Mouse (Mus musculus) limb, embryonic 11.5 days (tissue): Measurements from ENCODE around the gene Zfand2b. TPM values are rescaled to one million over a fixed set of nuclear protein-coding genes. Genes with fewer than 3 reads are reported as not detected.

ENCODE experiments used
- ATAC-seq: fragments of 200-750 bp; cut with Nextera tagmentation; 2 replicates; pipeline ENCODE4 v1.8.0; 2017; ENCODE audit warnings: low read depth; ENCODE audit not compliant: insufficient number of reproducible peaks, low FRiP score, low TSS enrichment
- DNase-seq: peaks from one replicate; pipeline ENCODE4 v3.0.0-alpha.2; 2015; ENCODE audit warnings: low spot score
- H3K27ac ChIP-seq: fragments of 300-500 bp; sonication (generic); replicated peaks from 2 replicates; pipeline ENCODE4 v1.5.1; 2014; ENCODE audit warnings: low read depth, mild to moderate bottlenecking, low read length
- H3K27me3 ChIP-seq: fragments of 300-500 bp; sonication (generic); 2 replicates; pipeline ENCODE4 v1.6.1; 2014; ENCODE audit warnings: mild to moderate bottlenecking, low read length, mixed read lengths; ENCODE audit not compliant: control insufficient read depth, insufficient read depth
- H3K36me3 ChIP-seq: fragments of 300-500 bp; sonication (generic); 2 replicates; pipeline ENCODE4 v1.6.1; 2014; ENCODE audit warnings: mild to moderate bottlenecking, low read length, moderate library complexity, mixed read lengths; ENCODE audit not compliant: control insufficient read depth, insufficient read depth
- H3K4me1 ChIP-seq: fragments of 300-500 bp; sonication (generic); 2 replicates; pipeline ENCODE4 v1.6.1; 2014; ENCODE audit warnings: low read length, mixed read lengths; ENCODE audit not compliant: control insufficient read depth, insufficient read depth
- H3K4me2 ChIP-seq: fragments of 300-500 bp; sonication (generic); 2 replicates; pipeline ENCODE4 v1.6.1; 2014; ENCODE audit warnings: low read depth, mild to moderate bottlenecking, moderate library complexity; ENCODE audit not compliant: severe bottlenecking
- H3K4me3 ChIP-seq: fragments of 300-500 bp; sonication (generic); 2 replicates; pipeline ENCODE4 v1.5.1; 2014; ENCODE audit warnings: low read depth, low read length
- H3K9ac ChIP-seq: fragments of 300-500 bp; sonication (generic); 2 replicates; pipeline ENCODE4 v1.6.1; 2014; ENCODE audit warnings: mild to moderate bottlenecking, low read length
- H3K9me3 ChIP-seq: fragments of 300-500 bp; sonication (generic); 2 replicates; pipeline ENCODE4 v1.6.1; 2016; ENCODE audit warnings: low read length; ENCODE audit not compliant: control insufficient read depth
- WGBS: fragments of 180-500 bp; shearing (Covaris S2); extraction: QIAGEN DNeasy Blood & Tissue Kit; methylation state at CpG from one replicate; pipeline ENCODE4 v1.1.7; 2014; 5-methylcytosine and 5-hydroxymethylcytosine counted together
- polyA plus RNA-seq: library from polyadenylated mRNA; unstranded; fragments of >200 nt; fragmentation: Nextera tagmentation; extraction: Ambion mirVana; gene quantifications from 2 replicates; pipeline ENCODE4 v1.2.1, GENCODE M21; 2014

Gene Zfand2b
- polyA plus RNA-seq, 1 experiment from 2014 or later, result 31.3 TPM

DNA sequence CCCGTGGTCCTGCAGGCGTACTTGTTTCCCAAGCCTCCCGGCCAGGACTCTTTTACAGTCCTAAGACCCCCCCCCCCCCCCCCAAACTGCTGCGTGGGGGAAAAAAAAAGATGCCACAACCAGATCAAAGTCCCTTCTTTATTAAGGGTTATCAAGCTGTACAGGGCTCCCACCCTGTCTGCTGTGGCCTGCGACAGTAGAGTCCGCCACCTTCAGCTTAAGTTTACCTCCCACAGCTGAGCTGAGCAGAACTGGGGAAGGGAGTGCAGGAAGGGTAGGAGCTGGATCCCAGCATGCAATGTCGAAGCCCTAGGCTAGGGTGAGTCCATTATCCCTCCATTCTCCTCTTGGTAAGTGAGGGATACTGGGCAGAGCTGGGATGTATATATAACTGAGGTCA, 12.3 kb downstream of the Zfand2b start:
- ATAC-seq (no peak), DNase-seq (no peak)
- H3K9ac ChIP-seq, result no peak overlapping the region; the same call in 1 of the 2 replicates
- 31% methylated on average over 7 of the region's 7 CpGs for WGBS
- peak overlapping the region; percentile 67 for H3K4me3 ChIP-seq
- peak overlapping the region; percentile 99 for H3K4me2 ChIP-seq
- H3K27ac ChIP-seq, result no peak overlapping the region
- no peaks in the 10 kb centered on the region for H3K9me3 ChIP-seq
- H3K27me3 ChIP-seq, result no peaks in the 10 kb centered on the region
- H3K4me1 ChIP-seq, result peaks cover 7% of the 10 kb centered on the region
- peaks cover 8% of the 10 kb centered on the region for H3K36me3 ChIP-seq

DNA sequence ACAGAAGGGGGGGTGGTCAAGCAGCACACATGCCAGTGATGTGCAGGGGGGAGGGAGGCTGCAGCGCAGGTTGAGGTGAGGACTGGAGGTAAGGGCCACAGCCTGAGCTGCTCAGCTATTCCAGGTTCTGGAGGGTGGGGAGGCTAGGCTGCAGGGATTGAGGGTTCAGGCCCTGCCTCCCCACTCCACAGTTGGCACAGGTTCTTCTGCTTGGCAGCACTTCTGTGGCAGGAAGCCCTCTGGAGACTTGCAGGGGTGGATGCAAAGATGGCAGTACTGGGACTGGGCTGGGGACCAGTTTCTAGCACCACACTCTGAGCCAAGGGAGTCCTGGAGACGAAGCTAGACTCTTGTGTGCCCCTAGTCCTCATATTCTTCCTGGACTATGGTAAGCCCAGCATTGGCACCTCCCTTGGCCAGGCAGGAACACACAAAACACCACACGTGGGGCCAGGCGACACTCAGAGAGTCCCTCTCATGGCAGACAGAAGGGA, 13.0 kb downstream of the Zfand2b start:
- H3K4me1 ChIP-seq, result peaks cover 7% of the 10 kb centered on the region
- H3K36me3 ChIP-seq, result peaks cover 14% of the 10 kb centered on the region
- H3K27ac ChIP-seq, result no peak overlapping the region
- no peaks in the 10 kb centered on the region for H3K9me3 ChIP-seq
- ATAC-seq (no peak), DNase-seq (no peak)
- H3K4me2 ChIP-seq, result no peak overlapping the region
- no peak overlapping the region for H3K4me3 ChIP-seq
- 91% methylated on average over 4 of the region's 4 CpGs for WGBS
- no peak overlapping the region for H3K9ac ChIP-seq
- H3K27me3 ChIP-seq, result no peaks in the 10 kb centered on the region

DNA sequence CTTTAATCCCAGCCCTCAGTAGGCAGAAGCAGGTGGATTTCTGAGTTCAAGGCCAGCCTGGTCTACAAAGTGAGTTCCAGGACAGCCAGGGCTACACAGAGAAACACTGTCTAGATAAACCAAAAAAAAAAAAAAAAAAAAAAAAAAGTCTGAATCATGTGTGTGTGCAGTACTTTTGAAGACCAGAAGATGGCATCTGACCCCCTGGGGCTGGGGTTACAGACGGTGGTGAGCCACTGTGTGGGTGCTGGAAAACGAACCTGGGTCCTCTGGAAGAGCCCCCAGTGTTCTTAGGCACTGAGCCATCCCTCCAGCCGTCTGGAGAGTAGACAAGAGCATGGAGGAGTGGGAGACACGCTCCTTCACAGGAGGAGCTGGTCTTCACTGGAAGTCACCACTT, 13.7 kb downstream of the Zfand2b start:
- H3K9me3 ChIP-seq, result no peaks in the 10 kb centered on the region
- no peak overlapping the region for H3K4me3 ChIP-seq
- H3K4me1 ChIP-seq, result peaks cover 7% of the 10 kb centered on the region
- no peak overlapping the region for H3K9ac ChIP-seq
- no peak overlapping the region for H3K4me2 ChIP-seq
- no peak for ATAC-seq
- DNase-seq, result no peak
- H3K27ac ChIP-seq, result no peak overlapping the region
- no peaks in the 10 kb centered on the region for H3K27me3 ChIP-seq
- peaks cover 18% of the 10 kb centered on the region for H3K36me3 ChIP-seq
- 72% methylated on average over 4 of the region's 4 CpGs for WGBS

DNA sequence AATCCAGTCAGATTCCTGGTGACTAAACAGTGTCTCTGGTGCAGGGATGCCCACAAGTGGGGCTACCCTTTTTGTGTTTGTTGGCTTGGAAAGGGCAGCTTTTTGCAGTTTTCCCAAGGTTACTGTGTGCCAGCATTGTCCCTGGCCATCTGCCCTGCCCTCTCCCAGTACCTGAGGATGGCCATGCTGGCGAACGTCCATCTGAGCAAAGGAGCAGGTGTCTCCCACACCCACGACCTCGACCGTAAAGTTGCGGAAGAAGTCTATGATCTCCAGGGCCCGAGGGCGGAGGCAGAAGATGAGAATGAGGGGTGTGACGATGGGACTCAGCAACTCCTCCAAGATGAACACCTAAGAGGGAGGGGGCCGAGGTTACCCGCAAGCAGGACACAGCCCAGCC, 17.0 kb downstream of the Zfand2b start:
- DNase-seq (no peak), ATAC-seq (no peak)
- Histone ChIP-seq H3K27ac (no peak overlapping the region), H3K4me3 (no peak overlapping the region), H3K4me1 (no peaks in the 10 kb centered on the region), H3K9me3 (no peaks in the 10 kb centered on the region), H3K4me2 (no peak overlapping the region), H3K27me3 (no peaks in the 10 kb centered on the region), H3K36me3 (peaks cover 19% of the 10 kb centered on the region), H3K9ac (no peak overlapping the region)
- 86% methylated on average over 11 of the region's 11 CpGs for WGBS

DNA sequence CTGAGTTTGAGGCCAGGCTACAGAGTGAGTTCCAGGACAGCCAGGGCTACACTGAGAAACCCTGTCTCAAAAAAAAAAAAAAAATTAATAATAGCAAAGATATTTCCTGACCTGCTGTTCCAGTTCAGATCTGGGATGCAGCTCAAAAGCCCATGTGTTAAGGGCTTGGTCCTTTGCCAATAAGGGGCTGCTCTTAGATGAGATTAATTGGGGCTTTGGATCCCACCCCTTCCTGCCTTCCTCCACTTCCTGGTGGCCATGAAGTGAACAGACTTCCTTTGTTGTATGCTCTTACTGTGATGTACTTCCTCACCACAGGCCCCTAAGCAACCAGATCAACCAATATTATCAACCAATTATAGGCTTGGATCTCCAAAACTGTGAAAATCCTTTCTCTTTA, 18.7 kb downstream of the Zfand2b start:
- H3K4me3 ChIP-seq, result no peak overlapping the region
- H3K9me3 ChIP-seq, result no peaks in the 10 kb centered on the region

DNA sequence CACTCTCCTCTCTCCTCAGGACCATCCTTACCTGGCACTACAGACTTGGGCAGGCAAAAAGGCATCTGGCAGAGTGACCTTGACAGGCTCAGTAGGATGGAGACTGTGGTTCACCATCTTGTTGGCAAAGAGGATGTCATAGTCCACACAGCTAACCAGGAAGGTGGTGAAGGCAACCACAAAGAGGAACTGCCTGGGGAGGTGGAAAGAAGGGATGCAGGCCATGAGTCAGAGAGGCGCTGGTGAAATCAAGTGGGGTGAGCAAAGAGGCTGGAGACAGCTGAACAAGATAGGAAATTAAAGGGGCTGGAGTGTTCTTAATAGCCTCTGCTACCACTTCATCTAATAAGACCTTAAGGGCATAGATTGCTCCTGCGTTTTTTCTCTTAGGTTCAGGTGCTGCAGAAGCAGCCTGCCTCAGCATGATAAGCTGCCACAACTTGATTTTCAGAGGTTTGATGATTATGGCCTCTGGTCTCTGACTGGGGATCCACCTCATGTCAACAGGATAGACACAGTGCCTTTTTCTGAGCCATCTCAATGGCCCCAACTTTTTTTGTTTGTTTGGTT, 19.6 kb downstream of the Zfand2b start:
- no peak overlapping the region for H3K4me3 ChIP-seq
- no peak overlapping the region for H3K4me2 ChIP-seq
- 70% methylated on average over 2 of the region's 2 CpGs for WGBS
- H3K27me3 ChIP-seq, result no peaks in the 10 kb centered on the region
- no peak overlapping the region for H3K9ac ChIP-seq
- no peaks in the 10 kb centered on the region for H3K9me3 ChIP-seq
- DNase-seq (no peak), ATAC-seq (no peak)
- no peak overlapping the region for H3K27ac ChIP-seq
- peaks cover 12% of the 10 kb centered on the region for H3K36me3 ChIP-seq
- peaks cover 5% of the 10 kb centered on the region for H3K4me1 ChIP-seq

More for the DNA sequence above, 18.7 kb downstream of the Zfand2b start:
- no peak overlapping the region for H3K4me2 ChIP-seq
- DNase-seq, result no peak
- no peak overlapping the region for H3K27ac ChIP-seq
- ATAC-seq, result no peak
- peaks cover 19% of the 10 kb centered on the region for H3K36me3 ChIP-seq
- H3K9ac ChIP-seq, result no peak overlapping the region
- 0 out of 2 replicates have a peak, but pooled peaks cover 2% of the 10 kb centered on the region for H3K4me1 ChIP-seq
- no peaks in the 10 kb centered on the region for H3K27me3 ChIP-seq

DNA sequence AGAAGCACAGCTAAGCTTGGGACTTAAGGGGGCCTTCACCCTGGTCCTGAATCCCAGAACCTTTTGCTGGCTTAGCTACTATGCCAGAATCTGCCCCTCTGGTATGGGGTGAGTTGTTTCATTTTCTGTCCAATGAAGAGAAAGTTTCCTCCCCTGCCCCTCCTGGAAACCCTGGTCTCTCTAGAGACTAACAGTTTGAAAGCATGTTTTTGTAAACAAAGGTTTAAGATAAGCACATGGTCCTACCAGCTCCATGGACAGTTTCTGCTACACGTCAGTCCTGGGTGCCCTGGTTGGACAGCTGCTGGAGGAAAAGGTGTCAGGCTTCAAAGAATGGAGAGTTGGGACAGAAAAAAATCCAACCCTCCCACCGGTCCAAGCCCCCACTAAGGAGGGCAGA, 22.1 kb downstream of the Zfand2b start:
- H3K4me3 ChIP-seq, result no peak overlapping the region
- DNase-seq (no peak), ATAC-seq (no peak)
- H3K27me3 ChIP-seq, result no peaks in the 10 kb centered on the region
- H3K9ac ChIP-seq, result no peak overlapping the region
- H3K4me2 ChIP-seq, result 0 out of 2 replicates have a peak overlapping the region, but pooled peaks have one; percentile 94
- 71% methylated on average over 2 of the region's 2 CpGs for WGBS
- H3K36me3 ChIP-seq, result peaks cover 12% of the 10 kb centered on the region
- H3K27ac ChIP-seq, result no peak overlapping the region
- no peaks in the 10 kb centered on the region for H3K9me3 ChIP-seq
- H3K4me1 ChIP-seq, result peaks cover 8% of the 10 kb centered on the region

DNA sequence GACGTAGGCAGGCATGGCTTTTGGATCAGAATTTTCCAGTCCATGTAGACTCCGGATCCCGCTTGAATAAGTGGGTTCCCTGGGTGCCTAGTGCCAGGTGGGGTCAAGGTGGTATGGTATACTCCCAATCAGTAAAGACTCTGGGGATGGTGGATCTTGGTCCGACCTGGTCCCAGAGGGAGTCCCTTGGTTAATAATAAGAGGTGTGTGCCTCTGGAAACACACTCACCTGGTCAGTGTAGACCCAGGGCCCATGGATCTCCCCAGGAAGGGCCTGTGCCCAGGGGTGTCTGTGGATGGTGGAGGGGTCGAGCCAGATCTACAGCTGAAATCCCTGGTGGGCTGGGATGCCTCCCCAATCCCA, 22.8 kb downstream of the Zfand2b start:
- no peak; the same call in none of the 2 replicates for ATAC-seq
- no peak overlapping the region for H3K27ac ChIP-seq
- H3K9me3 ChIP-seq, result no peaks in the 10 kb centered on the region
- H3K27me3 ChIP-seq, result no peaks in the 10 kb centered on the region
- DNase-seq, result no peak
- peaks cover 8% of the 10 kb centered on the region for H3K4me1 ChIP-seq
- peaks cover 7% of the 10 kb centered on the region for H3K36me3 ChIP-seq
- peak overlapping the region; percentile 72 for H3K9ac ChIP-seq
- peak overlapping the region; percentile 68 for H3K4me3 ChIP-seq
- peak overlapping the region; percentile 94 for H3K4me2 ChIP-seq
- 47% methylated on average over 5 of the region's 5 CpGs for WGBS
